Mouse (Mus musculus) hindbrain, postnatal 0 days (tissue): Measurements from ENCODE around the gene Ubxn11. TPM values are rescaled to one million over a fixed set of nuclear protein-coding genes. Genes with fewer than 3 reads are reported as not detected.

Experiments
- ATAC-seq: fragments of 200-750 bp; cut with Nextera tagmentation; 2 replicates; pipeline ENCODE4 v1.8.0; 2017; ENCODE audit warnings: mild to moderate bottlenecking, moderate TSS enrichment, moderate library complexity
- DNase-seq: peaks from one replicate; pipeline ENCODE4 v3.0.0-alpha.2; 2015; ENCODE audit warnings: low spot score
- H3K27ac ChIP-seq: fragments of 300-500 bp; sonication (generic); 2 replicates; pipeline ENCODE4 v1.5.1; 2014; ENCODE audit warnings: mild to moderate bottlenecking
- H3K27me3 ChIP-seq: fragments of 300-500 bp; sonication (generic); 2 replicates; pipeline ENCODE4 v1.6.1; 2014; ENCODE audit warnings: low read length, mixed read lengths; ENCODE audit not compliant: insufficient read depth
- H3K36me3 ChIP-seq: fragments of 300-500 bp; sonication (generic); 2 replicates; pipeline ENCODE4 v1.6.1; 2014; ENCODE audit warnings: low read length, mixed read lengths; ENCODE audit not compliant: insufficient read depth
- H3K4me1 ChIP-seq: fragments of 300-500 bp; sonication (generic); 2 replicates; pipeline ENCODE4 v1.6.1; 2014; ENCODE audit warnings: antibody characterized with exemption, low read length, mixed read lengths; ENCODE audit not compliant: insufficient read depth
- H3K4me2 ChIP-seq: fragments of 300-500 bp; sonication (generic); 2 replicates; pipeline ENCODE4 v1.6.1; 2014; ENCODE audit warnings: low read depth, mild to moderate bottlenecking, low read length, moderate library complexity, mixed read lengths
- H3K4me3 ChIP-seq: fragments of 300-500 bp; sonication (generic); 2 replicates; pipeline ENCODE4 v1.5.1; 2014; ENCODE audit warnings: low read length
- H3K9ac ChIP-seq: fragments of 300-500 bp; sonication (generic); replicated peaks from 2 replicates; pipeline ENCODE4 v1.6.1; 2014; ENCODE audit warnings: mild to moderate bottlenecking, low read length, moderate library complexity, mixed read lengths
- H3K9me3 ChIP-seq: fragments of 300-500 bp; sonication (generic); 2 replicates; pipeline ENCODE4 v1.6.1; 2016; ENCODE audit warnings: low read length, mixed read lengths
- CTCF ChIP-seq: IDR thresholded peaks from 2 replicates; pipeline ENCODE4 v1.5.1; 2016; ENCODE audit warnings: antibody characterized with exemption, control low read depth, low read depth
- WGBS: fragments of 180-500 bp; shearing (Covaris S2); extraction: QIAGEN DNeasy Blood & Tissue Kit; methylation state at CpG from one replicate; pipeline ENCODE4 v1.1.7; 2014; 5-methylcytosine and 5-hydroxymethylcytosine counted together
- polyA plus RNA-seq: library from polyadenylated mRNA; unstranded; fragments of >200 nt; fragmentation: Nextera tagmentation; extraction: Ambion mirVana; gene quantifications from 2 replicates; pipeline ENCODE4 v1.2.1, GENCODE M21; 2015
- total RNA-seq: library from RNA; depleted of rRNA; stranded (reverse); fragments of >200 nt; gene quantifications from 2 replicates; pipeline ENCODE4 v1.2.3, GENCODE M21; 2014; rRNA removed

Gene Ubxn11
- total and polyA plus RNA-seq, 2 experiments from 2014 or later = 8.9 to 14.0 TPM

GRCm38 (mm10) chr4:134165024-134165423, 62.7 kb downstream of the Ubxn11 start:
- DNase-seq (no peak), ATAC-seq (no peak)
- Histone ChIP-seq H3K36me3 (no peaks in the 10 kb centered on the region; the same call in 1 of the 2 replicates), H3K9ac (no peak overlapping the region), H3K4me3 (no peak overlapping the region), H3K4me2 (no peak overlapping the region), H3K9me3 (no peaks in the 10 kb centered on the region), H3K4me1 (no peaks in the 10 kb centered on the region), H3K27ac (no peak overlapping the region), H3K27me3 (no peaks in the 10 kb centered on the region)
- TF ChIP-seq CTCF = no peak
- 82% methylated on average over 6 of the region's 6 CpGs for WGBS

- H3K9me3 ChIP-seq = no peaks in the 10 kb centered on the region
- H3K36me3 ChIP-seq = no peaks in the 10 kb centered on the region; the same call in 1 of the 2 replicates
- WGBS = 78% methylated on average over 3 of the region's 3 CpGs
- H3K4me3 ChIP-seq = no peak overlapping the region
- no peak overlapping the region for H3K9ac ChIP-seq
- DNase-seq (no peak), ATAC-seq (no peak)
- H3K4me2 ChIP-seq = no peak overlapping the region
- no peak for TF ChIP-seq CTCF
- H3K27ac ChIP-seq = no peak overlapping the region
- no peaks in the 10 kb centered on the region for H3K27me3 ChIP-seq
- H3K4me1 ChIP-seq = no peaks in the 10 kb centered on the region
These were observed 63.4 kb downstream of the Ubxn11 start for GRCm38 (mm10) chr4:134165548-134166465.

- H3K9me3 ChIP-seq = no peaks in the 10 kb centered on the region
- H3K9ac ChIP-seq = no peak overlapping the region
- no peaks in the 10 kb centered on the region for H3K27me3 ChIP-seq
- no peak overlapping the region for H3K4me2 ChIP-seq
- DNase-seq (no peak), ATAC-seq (no peak)
- no peak overlapping the region for H3K27ac ChIP-seq
- H3K4me3 ChIP-seq = no peak overlapping the region
- H3K36me3 ChIP-seq = no peaks in the 10 kb centered on the region; the same call in 1 of the 2 replicates
- 90% methylated on average over 3 of the region's 3 CpGs for WGBS
- no peak for TF ChIP-seq CTCF
- no peaks in the 10 kb centered on the region for H3K4me1 ChIP-seq
These were observed 64.5 kb downstream of the Ubxn11 start for GRCm38 (mm10) chr4:134166906-134167305.

- ATAC-seq = no peak
- no peak for TF ChIP-seq CTCF
- Histone ChIP-seq H3K9ac (no peak overlapping the region), H3K9me3 (no peaks in the 10 kb centered on the region), H3K4me1 (no peaks in the 10 kb centered on the region), H3K27me3 (no peaks in the 10 kb centered on the region), H3K27ac (no peak overlapping the region), H3K36me3 (no peaks in the 10 kb centered on the region; the same call in 1 of the 2 replicates), H3K4me2 (no peak overlapping the region), H3K4me3 (no peak overlapping the region)
- WGBS = 76% methylated on average over 3 of the region's 3 CpGs
- peak; percentile 8 for DNase-seq
These were observed 70.0 kb downstream of the Ubxn11 start for GRCm38 (mm10) chr4:134172391-134172790.

Other genes with a start within 250 kb of the Ubxn11 start
- gene Rps6ka1, start 214.8 kb upstream of the Ubxn11 start, total RNA-seq = 28.0 and 31.1 TPM in 2 replicates
- 20.4 and 22.6 TPM in 2 replicates for gene Rps6ka1, start 214.8 kb upstream of the Ubxn11 start, polyA plus RNA-seq
- gene Hmgn2, start 133.9 kb upstream of the Ubxn11 start, total RNA-seq = 195 and 225 TPM in 2 replicates
- 1,094 and 1,203 TPM in 2 replicates for gene Hmgn2, start 133.9 kb upstream of the Ubxn11 start, polyA plus RNA-seq
- gene Dhdds, start 101.7 kb upstream of the Ubxn11 start, total RNA-seq = 43.1 and 49.5 TPM in 2 replicates
- gene Dhdds, start 101.7 kb upstream of the Ubxn11 start, polyA plus RNA-seq = 41.5 and 41.8 TPM in 2 replicates
- gene Lin28a, start 83.7 kb upstream of the Ubxn11 start, total RNA-seq = not detected in 2 replicates
- 0.05 TPM in 1 of 2 replicates, not detected in the other for gene Lin28a, start 83.7 kb upstream of the Ubxn11 start, polyA plus RNA-seq
- gene Zfp683, start 48.7 kb upstream of the Ubxn11 start, total RNA-seq = not detected in 2 replicates
- gene Zfp683, start 48.7 kb upstream of the Ubxn11 start, polyA plus RNA-seq = not detected in 2 replicates
- gene Crybg2, start 41.8 kb upstream of the Ubxn11 start, total RNA-seq = 1.7 and 2.8 TPM in 2 replicates
- 5.9 and 6.7 TPM in 2 replicates for gene Crybg2, start 41.8 kb upstream of the Ubxn11 start, polyA plus RNA-seq
- not detected in 2 replicates for gene Cd52, start 7.5 kb upstream of the Ubxn11 start, total RNA-seq
- 2.7 TPM in 2 replicates for gene Cd52, start 7.5 kb upstream of the Ubxn11 start, polyA plus RNA-seq
- 220 and 259 TPM in 2 replicates for gene Sh3bgrl3, start 26.2 kb downstream of the Ubxn11 start, total RNA-seq
- 553 and 564 TPM in 2 replicates for gene Sh3bgrl3, start 26.2 kb downstream of the Ubxn11 start, polyA plus RNA-seq
- 12.9 and 19.6 TPM in 2 replicates for gene Cep85, start 84.5 kb downstream of the Ubxn11 start, total RNA-seq
- gene Cep85, start 84.5 kb downstream of the Ubxn11 start, polyA plus RNA-seq = 16.2 and 17.8 TPM in 2 replicates
- gene Gm7534, start 100.4 kb downstream of the Ubxn11 start, total RNA-seq = not detected in 2 replicates
- not detected in 2 replicates for gene Gm7534, start 100.4 kb downstream of the Ubxn11 start, polyA plus RNA-seq
- not detected in 2 replicates for gene Catsper4, start 124.8 kb downstream of the Ubxn11 start, total RNA-seq
- gene Catsper4, start 124.8 kb downstream of the Ubxn11 start, polyA plus RNA-seq = 0.11 and 0.20 TPM in 2 replicates
- 0.26 TPM in 1 of 2 replicates, not detected in the other for gene Cnksr1, start 135.8 kb downstream of the Ubxn11 start, total RNA-seq
- gene Cnksr1, start 135.8 kb downstream of the Ubxn11 start, polyA plus RNA-seq = 0.14 and 0.25 TPM in 2 replicates
- gene E130218I03Rik, start 141.1 kb downstream of the Ubxn11 start, total RNA-seq = 0.31 TPM in 1 of 2 replicates, not detected in the other
- 0.95 and 1.4 TPM in 2 replicates for gene E130218I03Rik, start 141.1 kb downstream of the Ubxn11 start, polyA plus RNA-seq
- 10.2 and 10.6 TPM in 2 replicates for gene Zfp593, start 143.0 kb downstream of the Ubxn11 start, total RNA-seq
- 11.0 and 12.5 TPM in 2 replicates for gene Zfp593, start 143.0 kb downstream of the Ubxn11 start, polyA plus RNA-seq
- not detected in 2 replicates for gene Gm30191, start 144.4 kb downstream of the Ubxn11 start, total RNA-seq
- 0.59 and 0.79 TPM in 2 replicates for gene Gm30191, start 144.4 kb downstream of the Ubxn11 start, polyA plus RNA-seq
- 13.7 and 18.4 TPM in 2 replicates for gene Grrp1, start 151.5 kb downstream of the Ubxn11 start, total RNA-seq
- gene Grrp1, start 151.5 kb downstream of the Ubxn11 start, polyA plus RNA-seq = 11.1 and 12.2 TPM in 2 replicates
- gene Pdik1l, start 185.3 kb downstream of the Ubxn11 start, total RNA-seq = 25.5 and 35.2 TPM in 2 replicates
- 23.3 and 24.8 TPM in 2 replicates for gene Pdik1l, start 185.3 kb downstream of the Ubxn11 start, polyA plus RNA-seq
- gene Trim63, start 212.6 kb downstream of the Ubxn11 start, total RNA-seq = 0.32 and 1.5 TPM in 2 replicates
- 0.84 and 1.1 TPM in 2 replicates for gene Trim63, start 212.6 kb downstream of the Ubxn11 start, polyA plus RNA-seq
- 0.43 TPM in 1 of 2 replicates, not detected in the other for gene Slc30a2, start 240.6 kb downstream of the Ubxn11 start, total RNA-seq
- gene Slc30a2, start 240.6 kb downstream of the Ubxn11 start, polyA plus RNA-seq = 0.09 and 0.18 TPM in 2 replicates